Mouse (Mus musculus) erythroblast, adult 5-6 weeks (primary cell): ENCODE data around the gene Tmem97. TPM values are rescaled to one million over a fixed set of nuclear protein-coding genes. Genes with fewer than 3 reads are reported as not detected.

Source experiments
- total RNA-seq, 2 experiments: library from RNA; stranded (forward) in 1 of 2; stranded (reverse) in 1 of 2; fragments of 150-400 nt in 1 of 2; fragments of 200-764, 138-1000 nt in 1 of 2; gene quantifications; 2 replicates each; pipeline versions ENCODE4 v1.2.3 to v1.2.4; 2015 to 2017; ENCODE audit warnings: low replicate concordance in 2 of 2

The Tmem97 gene
- total RNA-seq, 2 experiments from 2014 or later, result 7.2 to 15.9 TPM

Other genes starting within 250 kb of the Tmem97 start
- 12.3 and 20.3 TPM in 2 replicates for gene Spag5, start 249.2 kb downstream of the Tmem97 start, total RNA-seq (2015; ENCODE audit: low replicate concordance)
- gene Spag5, start 249.2 kb downstream of the Tmem97 start, total RNA-seq (2017; ENCODE audit: low replicate concordance), result 40.4 and 60.1 TPM in 2 replicates
- gene Aldoc, start 227.8 kb downstream of the Tmem97 start, total RNA-seq (2015; ENCODE audit: low replicate concordance), result not detected in 2 replicates
- 0.28 TPM in 1 of 2 replicates, not detected in the other for gene Aldoc, start 227.8 kb downstream of the Tmem97 start, total RNA-seq (2017; ENCODE audit: low replicate concordance)
- gene Pigs, start 222.4 kb downstream of the Tmem97 start, total RNA-seq (2015; ENCODE audit: low replicate concordance), result 3.3 and 10.0 TPM in 2 replicates
- gene Pigs, start 222.4 kb downstream of the Tmem97 start, total RNA-seq (2017; ENCODE audit: low replicate concordance), result 2.5 and 3.6 TPM in 2 replicates
- 17.1 and 20.9 TPM in 2 replicates for gene Unc119, start 207.3 kb downstream of the Tmem97 start, total RNA-seq (2015; ENCODE audit: low replicate concordance)
- 9.6 and 15.0 TPM in 2 replicates for gene Unc119, start 207.3 kb downstream of the Tmem97 start, total RNA-seq (2017; ENCODE audit: low replicate concordance)
- not detected in 2 replicates for gene Foxn1, start 164.2 kb downstream of the Tmem97 start, total RNA-seq (2015; ENCODE audit: low replicate concordance)
- not detected in 2 replicates for gene Foxn1, start 164.2 kb downstream of the Tmem97 start, total RNA-seq (2017; ENCODE audit: low replicate concordance)
- gene Slc13a2, start 128.6 kb downstream of the Tmem97 start, total RNA-seq (2015; ENCODE audit: low replicate concordance), result 1.0 TPM in 1 of 2 replicates, not detected in the other
- not detected in 2 replicates for gene Slc13a2, start 128.6 kb downstream of the Tmem97 start, total RNA-seq (2017; ENCODE audit: low replicate concordance)
- 1.3 TPM in 1 of 2 replicates, not detected in the other for gene Slc46a1, start 85.1 kb downstream of the Tmem97 start, total RNA-seq (2015; ENCODE audit: low replicate concordance)
- gene Slc46a1, start 85.1 kb downstream of the Tmem97 start, total RNA-seq (2017; ENCODE audit: low replicate concordance), result 0.84 TPM in 1 of 2 replicates, not detected in the other
- not detected in 2 replicates for gene Sarm1, start 53.0 kb downstream of the Tmem97 start, total RNA-seq (2015; ENCODE audit: low replicate concordance)
- gene Sarm1, start 53.0 kb downstream of the Tmem97 start, total RNA-seq (2017; ENCODE audit: low replicate concordance), result not detected in 2 replicates
- not detected in 2 replicates for gene Vtn, start 51.7 kb downstream of the Tmem97 start, total RNA-seq (2015; ENCODE audit: low replicate concordance)
- gene Vtn, start 51.7 kb downstream of the Tmem97 start, total RNA-seq (2017; ENCODE audit: low replicate concordance), result not detected in 2 replicates
- gene Sebox, start 47.3 kb downstream of the Tmem97 start, total RNA-seq (2015; ENCODE audit: low replicate concordance), result not detected in 2 replicates
- not detected in 2 replicates for gene Sebox, start 47.3 kb downstream of the Tmem97 start, total RNA-seq (2017; ENCODE audit: low replicate concordance)
- 3.8 and 13.8 TPM in 2 replicates for gene Tmem199, start 38.6 kb downstream of the Tmem97 start, total RNA-seq (2015; ENCODE audit: low replicate concordance)
- gene Tmem199, start 38.6 kb downstream of the Tmem97 start, total RNA-seq (2017; ENCODE audit: low replicate concordance), result 4.0 and 5.3 TPM in 2 replicates
- 6.9 and 17.5 TPM in 2 replicates for gene Poldip2, start 38.6 kb downstream of the Tmem97 start, total RNA-seq (2015; ENCODE audit: low replicate concordance)
- 7.8 and 13.4 TPM in 2 replicates for gene Poldip2, start 38.6 kb downstream of the Tmem97 start, total RNA-seq (2017; ENCODE audit: low replicate concordance)
- 0.58 and 2.1 TPM in 2 replicates for gene Tnfaip1, start 14.4 kb downstream of the Tmem97 start, total RNA-seq (2015; ENCODE audit: low replicate concordance)
- gene Tnfaip1, start 14.4 kb downstream of the Tmem97 start, total RNA-seq (2017; ENCODE audit: low replicate concordance), result 0.60 and 1.5 TPM in 2 replicates
- 31.5 and 42.0 TPM in 2 replicates for gene Ift20, start 14.4 kb downstream of the Tmem97 start, total RNA-seq (2015; ENCODE audit: low replicate concordance)
- 49.2 and 62.7 TPM in 2 replicates for gene Ift20, start 14.4 kb downstream of the Tmem97 start, total RNA-seq (2017; ENCODE audit: low replicate concordance)
- 2.7 and 8.8 TPM in 2 replicates for gene Nlk, start 146.6 kb upstream of the Tmem97 start, total RNA-seq (2015; ENCODE audit: low replicate concordance)
- gene Nlk, start 146.6 kb upstream of the Tmem97 start, total RNA-seq (2017; ENCODE audit: low replicate concordance), result 5.2 and 9.5 TPM in 2 replicates
- gene Ccnq, start 201.0 kb upstream of the Tmem97 start, total RNA-seq (2015; ENCODE audit: low replicate concordance), result 4.6 and 16.7 TPM in 2 replicates
- 4.7 and 6.6 TPM in 2 replicates for gene Ccnq, start 201.0 kb upstream of the Tmem97 start, total RNA-seq (2017; ENCODE audit: low replicate concordance)